Mouse (Mus musculus) midbrain, embryonic 14.5 days (tissue): Measurements from ENCODE around the gene Ascc3. TPM values are rescaled to one million over a fixed set of nuclear protein-coding genes. Genes with fewer than 3 reads are reported as not detected.

Experiments used
- ATAC-seq: fragments of 200-750 bp; cut with Nextera tagmentation; 2 replicates; pipeline ENCODE4 v1.8.0; 2017; ENCODE audit warnings: moderate number of reproducible peaks, moderate library complexity; ENCODE audit not compliant: low FRiP score, low TSS enrichment
- DNase-seq: peaks from one replicate; pipeline ENCODE4 v3.0.0-alpha.2; 2015
- H3K27ac ChIP-seq: fragments of 300-500 bp; sonication (generic); replicated peaks from 2 replicates; pipeline ENCODE4 v1.5.1; 2014; ENCODE audit warnings: mild to moderate bottlenecking, low read depth, low read length, moderate library complexity
- H3K27me3 ChIP-seq: fragments of 300-500 bp; sonication (generic); 2 replicates; pipeline ENCODE4 v1.6.1; 2014; ENCODE audit warnings: low read length, control low read depth, mixed read lengths; ENCODE audit not compliant: control insufficient read depth, insufficient read depth
- H3K36me3 ChIP-seq: fragments of 300-500 bp; sonication (generic); 2 replicates; pipeline ENCODE4 v1.6.1; 2014; ENCODE audit warnings: low read length, control low read depth; ENCODE audit not compliant: control insufficient read depth, insufficient read depth
- H3K4me1 ChIP-seq: fragments of 300-500 bp; sonication (generic); 2 replicates; pipeline ENCODE4 v1.6.1; 2014; ENCODE audit warnings: mild to moderate bottlenecking, antibody characterized with exemption, low read length, control low read depth; ENCODE audit not compliant: control insufficient read depth, insufficient read depth
- H3K4me2 ChIP-seq: fragments of 300-500 bp; sonication (generic); 2 replicates; pipeline ENCODE4 v1.6.1; 2014; ENCODE audit warnings: mild to moderate bottlenecking, low read length, moderate library complexity
- H3K4me3 ChIP-seq: fragments of 300-500 bp; sonication (generic); replicated peaks from 2 replicates; pipeline ENCODE4 v1.5.1; 2014; ENCODE audit warnings: low read depth, low read length
- H3K9ac ChIP-seq: fragments of 300-500 bp; sonication (generic); replicated peaks from 2 replicates; pipeline ENCODE4 v1.6.1; 2014; ENCODE audit warnings: mild to moderate bottlenecking, low read length, moderate library complexity
- H3K9me3 ChIP-seq: fragments of 300-500 bp; sonication (generic); 2 replicates; pipeline ENCODE4 v1.6.1; 2016; ENCODE audit warnings: low read length, control low read depth, mixed read lengths; ENCODE audit not compliant: control insufficient read depth
- WGBS: fragments of 180-500 bp; shearing (Covaris S2); extraction: QIAGEN DNeasy Blood & Tissue Kit; methylation state at CpG from one replicate; pipeline ENCODE4 v1.1.7; 2014; 5-methylcytosine and 5-hydroxymethylcytosine counted together
- polyA plus RNA-seq: library from polyadenylated mRNA; unstranded; fragments of >200 nt; fragmentation: Nextera tagmentation; extraction: Ambion mirVana; gene quantifications from 2 replicates; pipeline ENCODE4 v1.2.1, GENCODE M21; 2014

Ascc3 gene
- 20.5 and 24.0 TPM in 2 replicates for polyA plus RNA-seq

- no peaks in the 10 kb centered on the region for H3K36me3 ChIP-seq
- peak; percentile 100 for ATAC-seq
- H3K4me3 ChIP-seq, result peak within 1 kb of the TSS; percentile 82
- peak; percentile 95 for DNase-seq
- no peaks in the 10 kb centered on the region for H3K4me1 ChIP-seq
- no peaks in the 10 kb centered on the region for H3K9me3 ChIP-seq
- WGBS, result under 1% methylated on average over 79 of the region's 79 CpGs
- peak within 1 kb of the TSS; percentile 90 for H3K27ac ChIP-seq
- peak within 1 kb of the TSS; percentile 56 for H3K4me2 ChIP-seq
- H3K27me3 ChIP-seq, result no peaks in the 10 kb centered on the region
- H3K9ac ChIP-seq, result peak within 1 kb of the TSS; percentile 64
Observed at GRCm38 (mm10) chr10:50592355-50593293, at the start of gene Ascc3. TSS of gene Ascc3 (plus strand) at chr10:50592669.

- 93% methylated on average over 1 of the region's 1 CpGs for WGBS
- DNase-seq, result no peak
- H3K4me2 ChIP-seq, result no peak overlapping the region
Observed at GRCm38 (mm10) chr10:50584721-50585120, 7.7 kb upstream of the Ascc3 start.

GRCm38 (mm10) chr10:50586556-50586955, 5.9 kb upstream of the Ascc3 start:
- no peaks in the 10 kb centered on the region for H3K9me3 ChIP-seq
- no peak overlapping the region for H3K4me3 ChIP-seq
- no peaks in the 10 kb centered on the region for H3K27me3 ChIP-seq
- no peak overlapping the region for H3K4me2 ChIP-seq
- H3K9ac ChIP-seq, result no peak overlapping the region
- DNase-seq (no peak), ATAC-seq (no peak)
- no peaks in the 10 kb centered on the region for H3K36me3 ChIP-seq
- WGBS, result 84% methylated on average over 1 of the region's 1 CpGs
- H3K4me1 ChIP-seq, result no peaks in the 10 kb centered on the region
- H3K27ac ChIP-seq, result no peak overlapping the region

More at GRCm38 (mm10) chr10:50584721-50585120, 7.7 kb upstream of the Ascc3 start:
- Histone ChIP-seq H3K27me3 (no peaks in the 10 kb centered on the region), H3K4me1 (no peaks in the 10 kb centered on the region), H3K9me3 (no peaks in the 10 kb centered on the region), H3K4me3 (no peak overlapping the region), H3K36me3 (no peaks in the 10 kb centered on the region), H3K27ac (no peak overlapping the region), H3K9ac (no peak overlapping the region)
- ATAC-seq, result no peak

- H3K27me3 ChIP-seq, result no peaks in the 10 kb centered on the region
- ATAC-seq, result no peak
- H3K9ac ChIP-seq, result peak overlapping the region; percentile 64
- H3K36me3 ChIP-seq, result no peaks in the 10 kb centered on the region
- no peak overlapping the region for H3K27ac ChIP-seq
- peak overlapping the region; percentile 56 for H3K4me2 ChIP-seq
- DNase-seq, result no peak
- H3K9me3 ChIP-seq, result no peaks in the 10 kb centered on the region
- no peaks in the 10 kb centered on the region for H3K4me1 ChIP-seq
- 77% methylated on average over 12 of the region's 12 CpGs for WGBS
- peak overlapping the region; percentile 82 for H3K4me3 ChIP-seq
Observed at GRCm38 (mm10) chr10:50593371-50593770, 902 bp downstream of the Ascc3 start.

DNA sequence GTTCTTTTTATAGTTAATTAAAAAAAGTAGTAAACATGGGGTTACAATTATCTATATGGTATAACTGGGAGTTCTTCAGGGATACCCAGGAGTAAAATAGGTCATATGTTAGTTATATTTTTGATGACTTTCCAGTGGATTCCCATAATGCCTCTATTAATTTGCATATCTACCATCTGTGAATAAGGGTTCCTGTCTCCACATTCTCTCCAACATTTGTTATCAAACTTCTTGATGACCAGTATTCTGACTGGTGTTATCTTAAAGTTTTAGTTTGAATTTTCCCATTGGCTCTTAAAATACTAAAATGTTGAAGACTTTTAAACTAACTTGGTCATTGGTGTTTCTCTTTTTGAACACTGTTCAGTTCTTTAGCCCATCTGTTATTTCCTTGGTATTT, 2.9 kb downstream of the Ascc3 start:
- ATAC-seq, result no peak

DNA sequence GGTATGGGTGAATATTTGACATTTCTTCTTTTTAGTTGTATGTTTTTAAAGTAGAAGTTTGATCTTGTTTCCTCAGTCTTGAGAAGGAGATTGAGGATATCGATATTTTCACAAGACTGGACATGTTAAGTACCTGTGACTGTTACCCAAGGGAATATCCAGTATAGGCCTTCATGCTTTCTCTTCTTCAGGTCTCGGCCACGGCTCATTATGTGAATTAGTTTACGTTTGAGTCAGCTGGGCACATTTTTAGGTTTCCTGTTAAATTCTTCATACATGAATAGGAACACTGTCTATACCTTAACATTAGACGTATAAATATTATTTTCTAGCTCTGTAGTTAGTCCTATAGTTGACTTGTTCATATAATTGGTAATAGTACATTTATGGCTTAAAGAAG, 12.4 kb downstream of the Ascc3 start:
- no peak overlapping the region for H3K4me3 ChIP-seq
- ATAC-seq (no peak), DNase-seq (no peak)
- 0 out of 2 replicates have a peak, but pooled peaks cover 3% of the 10 kb centered on the region for H3K36me3 ChIP-seq
- no peak overlapping the region for H3K27ac ChIP-seq
- WGBS, result 92% methylated on average over 5 of the region's 5 CpGs
- no peak overlapping the region for H3K4me2 ChIP-seq
- no peaks in the 10 kb centered on the region for H3K27me3 ChIP-seq
- no peaks in the 10 kb centered on the region; the same call in 1 of the 2 replicates for H3K9me3 ChIP-seq
- H3K4me1 ChIP-seq, result no peaks in the 10 kb centered on the region
- H3K9ac ChIP-seq, result no peak overlapping the region

More for the DNA sequence above, 2.9 kb downstream of the Ascc3 start:
- no peak for DNase-seq
- H3K36me3 ChIP-seq, result no peaks in the 10 kb centered on the region
- no peaks in the 10 kb centered on the region for H3K4me1 ChIP-seq
- H3K27me3 ChIP-seq, result no peaks in the 10 kb centered on the region
- no peak overlapping the region for H3K27ac ChIP-seq
- H3K4me3 ChIP-seq, result no peak overlapping the region
- H3K9me3 ChIP-seq, result no peaks in the 10 kb centered on the region
- no peak overlapping the region for H3K4me2 ChIP-seq
- H3K9ac ChIP-seq, result no peak overlapping the region

DNA sequence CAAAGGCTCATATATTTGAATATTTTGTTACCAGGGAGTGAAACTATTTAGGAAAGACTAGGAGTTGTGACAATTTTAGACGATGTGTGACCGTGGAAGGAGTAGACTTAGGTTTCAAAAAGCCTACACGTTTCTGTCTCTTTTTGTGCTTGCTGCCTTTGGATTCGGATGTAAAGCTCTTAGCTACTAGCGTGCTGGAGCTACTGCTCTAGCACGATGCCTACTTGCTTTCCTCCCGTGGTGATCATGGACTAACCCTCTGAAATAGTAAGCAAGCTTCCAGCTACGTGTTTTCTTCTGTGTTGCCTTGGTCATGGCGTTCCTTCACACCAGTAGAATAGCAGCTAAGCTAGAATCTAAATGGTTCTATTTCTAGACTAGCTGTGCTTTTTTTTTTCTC, 21.4 kb downstream of the Ascc3 start:
- H3K4me2 ChIP-seq, result no peak overlapping the region
- no peaks in the 10 kb centered on the region for H3K4me1 ChIP-seq
- no peaks in the 10 kb centered on the region for H3K27me3 ChIP-seq
- H3K9ac ChIP-seq, result no peak overlapping the region
- H3K36me3 ChIP-seq, result peaks cover 6% of the 10 kb centered on the region; the same call in 1 of the 2 replicates
- WGBS, result 96% methylated on average over 9 of the region's 9 CpGs
- H3K27ac ChIP-seq, result no peak overlapping the region
- no peak overlapping the region for H3K4me3 ChIP-seq
- ATAC-seq (no peak), DNase-seq (no peak)
- H3K9me3 ChIP-seq, result no peaks in the 10 kb centered on the region

DNA sequence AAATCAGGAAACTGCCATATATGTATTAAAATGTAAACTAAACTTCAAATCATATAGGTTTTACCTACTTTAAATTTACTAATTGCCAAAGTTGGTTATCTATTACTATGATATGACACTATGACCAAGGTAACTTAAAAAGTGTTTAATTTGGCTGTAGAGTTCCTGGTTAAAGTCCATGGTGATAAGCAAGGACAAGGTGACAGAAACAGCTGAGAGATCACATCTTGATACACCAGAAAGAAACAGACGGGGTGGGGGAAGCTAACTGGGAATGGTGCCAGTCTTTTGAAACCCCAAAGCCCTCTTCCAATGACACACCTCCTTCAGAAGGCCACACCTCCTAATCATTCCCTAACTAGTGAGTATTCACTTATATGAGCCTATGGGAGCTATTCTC, 33.4 kb downstream of the Ascc3 start:
- H3K4me3 ChIP-seq, result no peak overlapping the region
- H3K27me3 ChIP-seq, result no peaks in the 10 kb centered on the region
- no peaks in the 10 kb centered on the region for H3K36me3 ChIP-seq
- no peaks in the 10 kb centered on the region for H3K4me1 ChIP-seq
- no peak overlapping the region for H3K27ac ChIP-seq
- DNase-seq (no peak), ATAC-seq (no peak; the same call in 1 of the 2 replicates)
- 0 out of 2 replicates have a peak, but pooled peaks cover 3% of the 10 kb centered on the region for H3K9me3 ChIP-seq
- H3K9ac ChIP-seq, result no peak overlapping the region
- no peak overlapping the region for H3K4me2 ChIP-seq
- 80% methylated on average over 1 of the region's 1 CpGs for WGBS

- no peak overlapping the region for H3K9ac ChIP-seq
- ATAC-seq, result no peak
- H3K4me2 ChIP-seq, result no peak overlapping the region
Observed at GRCm38 (mm10) chr10:50639607-50640006, 47.1 kb downstream of the Ascc3 start.

More at GRCm38 (mm10) chr10:50639607-50640006, 47.1 kb downstream of the Ascc3 start:
- 62% methylated on average over 1 of the region's 1 CpGs for WGBS
- no peak for DNase-seq
- H3K4me1 ChIP-seq, result no peaks in the 10 kb centered on the region
- no peak overlapping the region for H3K4me3 ChIP-seq
- peaks cover 5% of the 10 kb centered on the region; the same call in 1 of the 2 replicates for H3K36me3 ChIP-seq
- no peak overlapping the region for H3K27ac ChIP-seq
- no peaks in the 10 kb centered on the region for H3K27me3 ChIP-seq
- H3K9me3 ChIP-seq, result no peaks in the 10 kb centered on the region
